Mouse (Mus musculus): ENCODE results near the gene Fnbp4. TPM values are rescaled to one million over a fixed set of nuclear protein-coding genes. Genes with fewer than 3 reads are reported as not detected.

Gene Fnbp4
- polyA plus RNA-seq, 1 experiment from 2014 or later: 53.4 TPM

- WGBS: 75% methylated on average over 11 of the region's 11 CpGs
- no peak overlapping the region for H3K4me2 ChIP-seq
- no peaks in the 10 kb centered on the region for H3K9me3 ChIP-seq
- no peak overlapping the region for H3K27ac ChIP-seq (replicated peaks)
- no peaks in the 10 kb centered on the region for H3K36me3 ChIP-seq
- ATAC-seq (ENCODE audit: extremely low read depth, insufficient number of reproducible peaks, low FRiP score, low TSS enrichment): no peak
- H3K27me3 ChIP-seq (replicated peaks): no peaks in the 10 kb centered on the region
- no peaks in the 10 kb centered on the region for H3K4me1 ChIP-seq
- H3K4me3 ChIP-seq: no peak overlapping the region
- H3K9ac ChIP-seq: no peak overlapping the region
These were observed 80.5 kb downstream of the Fnbp4 start for GRCm38 (mm10) chr2:90825515-90826172.

GRCm38 (mm10) chr2:90828739-90829138 lies 83.6 kb downstream of the Fnbp4 start:
- Histone ChIP-seq H3K27me3 (replicated peaks) (no peaks in the 10 kb centered on the region), H3K4me2 (no peak overlapping the region), H3K9me3 (no peaks in the 10 kb centered on the region), H3K36me3 (no peaks in the 10 kb centered on the region), H3K27ac (replicated peaks) (no peak overlapping the region), H3K4me3 (no peak overlapping the region), H3K4me1 (no peaks in the 10 kb centered on the region), H3K9ac (no peak overlapping the region)
- 44% methylated on average over 7 of the region's 7 CpGs for WGBS
- ATAC-seq (ENCODE audit: extremely low read depth, insufficient number of reproducible peaks, low FRiP score, low TSS enrichment): no peak

Other genes with a start within 250 kb of the Fnbp4 start
- gene Ptprj, start 164.7 kb upstream of the Fnbp4 start, polyA plus RNA-seq (2015; fragmentation: Nextera tagmentation; extraction: Ambion mirVana): 0.84 and 1.3 TPM in 2 replicates
- gene Nup160, start 68.2 kb upstream of the Fnbp4 start, polyA plus RNA-seq (2015; fragmentation: Nextera tagmentation; extraction: Ambion mirVana): 21.2 and 23.8 TPM in 2 replicates
- 1.2 and 1.5 TPM in 2 replicates for gene Agbl2, start 37.4 kb downstream of the Fnbp4 start, polyA plus RNA-seq (2015; fragmentation: Nextera tagmentation; extraction: Ambion mirVana)
- gene Mtch2, start 101.8 kb downstream of the Fnbp4 start, polyA plus RNA-seq (2015; fragmentation: Nextera tagmentation; extraction: Ambion mirVana): 205 and 253 TPM in 2 replicates
- gene C1qtnf4, start 140.5 kb downstream of the Fnbp4 start, polyA plus RNA-seq (2015; fragmentation: Nextera tagmentation; extraction: Ambion mirVana): 9.8 and 12.9 TPM in 2 replicates
- gene Kbtbd4, start 159.4 kb downstream of the Fnbp4 start, polyA plus RNA-seq (2015; fragmentation: Nextera tagmentation; extraction: Ambion mirVana): 26.8 and 27.7 TPM in 2 replicates
- 314 and 369 TPM in 2 replicates for gene Ndufs3, start 159.5 kb downstream of the Fnbp4 start, polyA plus RNA-seq (2015; fragmentation: Nextera tagmentation; extraction: Ambion mirVana)
- gene Celf1, start 195.0 kb downstream of the Fnbp4 start, polyA plus RNA-seq (2015; fragmentation: Nextera tagmentation; extraction: Ambion mirVana): 93.9 and 98.7 TPM in 2 replicates